Mouse (Mus musculus) megakaryocyte, embryonic 14.5 days (primary cell): ENCODE measurements around the gene Grin2a. TPM values are rescaled to one million over a fixed set of nuclear protein-coding genes. Genes with fewer than 3 reads are reported as not detected.

Source experiments
- H3K27me3 ChIP-seq: replicated peaks from 2 replicates; pipeline ENCODE3; 2012; ENCODE audit warnings: inconsistent platforms
- H3K36me3 ChIP-seq: replicated peaks from 2 replicates; pipeline ENCODE3; 2012; ENCODE audit warnings: low read length, inconsistent platforms, mixed read lengths
- H3K4me1 ChIP-seq: 2 replicates; pipeline ENCODE4 v1.6.1; 2012; ENCODE audit warnings: inconsistent platforms
- H3K4me3 ChIP-seq: replicated peaks from 2 replicates; pipeline ENCODE3; 2012; ENCODE audit warnings: moderate library complexity, mild to moderate bottlenecking, inconsistent platforms
- H3K9me3 ChIP-seq: 2 replicates; pipeline ENCODE4 v1.6.1; 2012; ENCODE audit warnings: inconsistent platforms
- FLI1 ChIP-seq: IDR thresholded peaks from 2 replicates; pipeline ENCODE4 v1.6.1; 2012; ENCODE audit warnings: low read length, inconsistent platforms, mixed read lengths
- GATA1 ChIP-seq: IDR thresholded peaks from 3 replicates; pipeline ENCODE4 v1.6.1; 2012; ENCODE audit warnings: mixed read lengths, low read length, inconsistent platforms, borderline replicate concordance
- polyA plus RNA-seq: library from polyadenylated mRNA; stranded (reverse); fragments of >175 nt; gene quantifications from 2 replicates; pipeline ENCODE4 v1.2.3, GENCODE M21; 2012; ENCODE audit warnings: low replicate concordance; ENCODE audit not compliant: insufficient read depth

Gene Grin2a
- polyA plus RNA-seq, 1 experiment = not detected

DNA sequence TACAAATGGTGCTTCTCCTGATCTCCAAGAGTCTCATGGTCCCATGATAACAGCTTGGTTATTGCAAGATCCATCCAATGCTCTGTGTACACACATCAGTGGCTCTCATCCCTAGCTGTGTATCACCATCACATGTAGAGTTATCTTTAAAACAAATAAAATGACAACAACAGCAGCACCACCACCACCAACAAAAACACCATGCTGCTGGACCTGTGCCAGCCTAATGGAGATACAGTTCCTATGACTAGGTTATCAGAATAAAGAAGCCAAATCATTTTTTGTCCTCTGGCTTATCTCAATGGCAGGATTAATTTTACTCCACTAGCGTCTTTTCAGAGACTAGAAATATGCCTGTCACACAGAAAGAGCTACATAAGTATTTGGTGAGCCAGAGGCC is 226.4 kb downstream of the Grin2a start:
- H3K9me3 ChIP-seq = peaks cover 14% of the 10 kb centered on the region
- TF ChIP-seq FLI1 (no peak), GATA1 (no peak)
- H3K27me3 ChIP-seq = no peaks in the 10 kb centered on the region
- no peaks in the 10 kb centered on the region for H3K4me1 ChIP-seq
- H3K36me3 ChIP-seq = no peaks in the 10 kb centered on the region
- H3K4me3 ChIP-seq = no peak overlapping the region

DNA sequence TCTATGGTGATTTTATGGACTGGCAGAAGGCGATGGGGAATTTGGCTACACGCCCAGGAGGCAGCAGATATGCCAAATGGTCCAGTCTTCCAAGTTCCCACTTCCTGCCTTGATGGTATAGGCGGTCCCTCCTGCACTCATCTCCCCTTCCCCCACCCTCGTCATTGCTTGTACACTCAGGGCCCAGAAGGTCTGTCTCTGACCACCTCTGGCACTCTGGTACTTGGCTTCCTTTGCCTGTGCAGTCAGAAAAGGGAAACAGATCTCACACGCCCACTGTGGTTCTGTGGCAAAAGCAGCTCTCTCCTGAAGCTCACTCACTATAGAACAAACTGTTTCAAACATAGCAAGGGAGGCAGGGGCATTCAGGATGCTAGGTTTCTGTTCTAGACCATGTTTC is 227.0 kb downstream of the Grin2a start:
- Histone ChIP-seq H3K36me3 (no peaks in the 10 kb centered on the region), H3K4me1 (no peaks in the 10 kb centered on the region), H3K4me3 (no peak overlapping the region), H3K27me3 (no peaks in the 10 kb centered on the region), H3K9me3 (peaks cover 15% of the 10 kb centered on the region)
- no peak for TF ChIP-seq FLI1
- no peak for TF ChIP-seq GATA1

DNA sequence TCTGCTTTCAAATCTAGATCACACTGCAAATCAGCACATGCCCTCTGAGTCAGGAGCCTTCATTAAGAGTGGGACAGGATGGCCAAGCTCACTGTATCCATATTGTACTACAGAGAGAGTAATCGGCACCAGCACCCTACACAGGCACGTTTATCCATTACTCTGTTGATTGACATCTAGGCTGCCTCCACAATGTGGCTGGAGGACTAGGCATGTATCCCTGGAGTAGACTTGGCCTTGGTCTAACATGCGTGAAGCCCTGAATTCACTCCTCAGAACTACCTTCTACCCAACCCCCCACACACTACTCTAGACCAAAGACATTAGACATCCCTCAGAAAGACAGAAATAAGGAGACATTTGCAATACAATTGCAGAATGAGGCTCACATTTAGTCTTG is 227.4 kb downstream of the Grin2a start:
- no peaks in the 10 kb centered on the region for H3K27me3 ChIP-seq
- no peak for TF ChIP-seq GATA1

DNA sequence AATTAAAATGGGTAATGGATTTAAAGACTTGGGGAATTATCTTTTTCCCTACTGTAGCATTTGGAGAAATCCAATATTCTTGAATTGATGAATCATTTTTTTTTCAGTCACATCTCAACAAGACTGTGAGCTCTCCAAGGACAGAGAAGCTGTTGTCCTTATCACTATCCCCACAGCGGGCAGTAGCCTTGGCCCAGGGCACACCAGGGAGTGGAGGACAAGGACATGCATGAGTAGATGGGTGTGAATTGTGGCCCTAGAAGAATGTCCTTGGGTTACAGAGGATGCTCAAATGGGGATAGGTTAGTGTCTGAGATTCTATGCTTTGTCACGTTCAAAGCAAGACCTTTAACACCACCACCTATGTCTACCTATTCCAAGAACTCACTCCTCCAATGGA is 231.3 kb downstream of the Grin2a start:
- Histone ChIP-seq H3K9me3 (peaks cover 30% of the 10 kb centered on the region), H3K4me3 (no peak overlapping the region), H3K27me3 (no peaks in the 10 kb centered on the region), H3K4me1 (no peaks in the 10 kb centered on the region), H3K36me3 (no peaks in the 10 kb centered on the region)
- no peak for TF ChIP-seq GATA1
- no peak for TF ChIP-seq FLI1

More for the DNA sequence above, 227.4 kb downstream of the Grin2a start:
- Histone ChIP-seq H3K4me3 (peak overlapping the region; percentile 29), H3K4me1 (no peaks in the 10 kb centered on the region), H3K36me3 (no peaks in the 10 kb centered on the region), H3K9me3 (peaks cover 16% of the 10 kb centered on the region)

DNA sequence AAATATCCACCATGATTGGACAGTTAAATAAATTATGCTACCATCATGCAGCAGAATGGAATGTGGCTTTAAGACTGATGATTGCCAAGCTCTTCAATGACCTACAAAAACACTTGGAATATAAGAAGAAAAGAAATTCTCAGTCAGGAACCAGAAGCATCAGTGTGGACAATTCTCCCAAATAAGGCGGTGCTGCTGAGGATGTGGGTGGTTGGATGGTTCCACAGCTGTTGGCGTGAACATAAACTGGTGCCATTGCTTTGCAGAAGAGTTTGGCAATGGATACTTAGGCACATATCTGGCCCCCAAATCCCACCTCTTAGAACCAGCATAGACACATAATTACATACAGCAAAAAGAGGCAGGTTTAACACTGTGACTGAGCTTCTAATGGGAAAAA is 235.0 kb downstream of the Grin2a start:
- no peaks in the 10 kb centered on the region for H3K4me1 ChIP-seq
- TF ChIP-seq FLI1 (no peak), GATA1 (no peak)
- H3K4me3 ChIP-seq = no peak overlapping the region
- H3K36me3 ChIP-seq = no peaks in the 10 kb centered on the region
- peaks cover 49% of the 10 kb centered on the region for H3K9me3 ChIP-seq
- H3K27me3 ChIP-seq = no peaks in the 10 kb centered on the region

DNA sequence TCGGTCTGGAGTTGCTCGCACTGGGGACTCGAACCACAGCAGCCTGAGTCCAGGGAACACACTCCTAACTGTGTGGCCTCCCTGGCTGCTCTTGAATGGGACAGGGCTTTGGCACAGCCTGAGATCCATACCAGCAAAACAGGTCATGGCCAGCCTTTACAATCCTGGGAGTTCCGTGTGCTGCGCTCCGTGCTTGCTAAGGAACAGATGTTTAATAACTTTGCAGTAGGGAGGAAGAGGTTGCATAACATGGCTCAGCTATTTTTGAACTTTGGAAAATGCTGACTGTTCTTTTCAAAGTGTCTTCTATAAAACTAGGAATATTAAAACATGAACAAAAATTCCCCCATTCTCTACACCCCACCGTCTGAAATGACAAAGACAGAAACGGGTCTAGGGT is 238.5 kb downstream of the Grin2a start:
- TF ChIP-seq GATA1 = no peak
- no peak for TF ChIP-seq FLI1
- H3K4me1 ChIP-seq = no peaks in the 10 kb centered on the region

DNA sequence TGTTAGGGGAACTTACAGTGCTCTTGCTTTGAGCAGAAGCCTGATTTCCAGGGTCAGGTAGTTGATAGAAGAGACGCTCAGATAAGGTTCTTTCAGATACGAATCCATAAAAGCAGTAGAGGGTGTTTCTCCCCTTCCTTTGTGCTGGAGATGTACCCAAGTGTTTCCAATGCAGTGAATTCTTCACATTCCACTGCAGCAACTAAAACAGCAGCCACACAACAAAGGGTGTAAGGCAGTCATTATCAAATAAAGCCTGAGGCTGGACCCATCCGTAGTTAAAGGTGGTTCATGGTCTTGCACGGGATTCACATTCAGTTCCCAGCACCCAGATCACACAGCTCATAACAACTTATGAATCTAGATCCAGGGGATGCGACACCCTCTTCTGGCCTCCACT is 241.3 kb downstream of the Grin2a start:
- H3K36me3 ChIP-seq = no peaks in the 10 kb centered on the region
- no peak for TF ChIP-seq FLI1
- TF ChIP-seq GATA1 = no peak

More for the DNA sequence above, 238.5 kb downstream of the Grin2a start:
- H3K27me3 ChIP-seq = no peaks in the 10 kb centered on the region
- H3K36me3 ChIP-seq = no peaks in the 10 kb centered on the region
- H3K9me3 ChIP-seq = peaks cover 60% of the 10 kb centered on the region
- H3K4me3 ChIP-seq = no peak overlapping the region

DNA sequence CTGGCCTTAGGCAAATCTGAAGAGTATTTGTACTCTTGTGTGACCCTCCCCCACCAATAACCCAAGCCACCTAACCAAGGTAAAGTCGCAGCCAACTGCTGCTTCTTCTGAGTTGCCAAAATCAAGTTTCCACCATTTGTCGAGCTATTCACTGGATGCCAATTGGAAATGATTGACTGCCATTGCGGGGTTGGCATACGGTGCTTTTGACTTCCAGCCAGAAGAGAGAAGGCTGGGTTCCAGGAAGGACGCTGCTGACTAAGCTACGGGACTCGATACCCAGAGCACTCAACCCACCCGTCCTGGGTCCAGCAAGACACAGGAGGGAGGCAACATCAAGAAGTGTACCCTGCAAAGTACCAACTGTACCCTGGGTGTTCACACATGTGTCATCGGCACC is 242.3 kb downstream of the Grin2a start:
- TF ChIP-seq FLI1 = no peak
- TF ChIP-seq GATA1 = no peak
- no peaks in the 10 kb centered on the region for H3K27me3 ChIP-seq

More for the DNA sequence above, 241.3 kb downstream of the Grin2a start:
- peaks cover 60% of the 10 kb centered on the region for H3K9me3 ChIP-seq
- H3K27me3 ChIP-seq = no peaks in the 10 kb centered on the region
- no peaks in the 10 kb centered on the region for H3K4me1 ChIP-seq
- no peak overlapping the region for H3K4me3 ChIP-seq

DNA sequence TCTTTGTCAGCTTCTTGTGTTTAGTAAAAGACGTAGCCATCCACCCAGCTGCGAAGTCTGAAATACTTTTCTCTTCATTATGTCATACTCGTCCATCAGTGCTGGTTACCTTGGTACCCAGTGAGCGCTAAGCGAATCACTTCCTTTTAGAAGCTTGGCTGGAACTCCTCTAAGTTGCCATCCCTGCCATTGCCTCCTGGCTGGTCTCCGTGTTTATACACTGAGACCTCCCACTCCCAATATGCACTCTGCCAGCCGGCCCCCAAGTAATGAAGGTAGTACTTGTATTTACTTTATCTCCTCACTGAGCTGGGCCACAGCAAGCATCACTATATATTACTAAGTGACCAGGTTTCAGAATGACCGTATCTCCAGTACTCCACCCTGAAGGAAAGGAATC is 242.8 kb downstream of the Grin2a start:
- no peak for TF ChIP-seq GATA1
- TF ChIP-seq FLI1 = no peak
- no peak overlapping the region for H3K4me3 ChIP-seq
- H3K9me3 ChIP-seq = peaks cover 68% of the 10 kb centered on the region
- H3K4me1 ChIP-seq = no peaks in the 10 kb centered on the region
- H3K36me3 ChIP-seq = no peaks in the 10 kb centered on the region
- H3K27me3 ChIP-seq = no peaks in the 10 kb centered on the region

More for the DNA sequence above, 242.3 kb downstream of the Grin2a start:
- H3K36me3 ChIP-seq = no peaks in the 10 kb centered on the region
- no peaks in the 10 kb centered on the region for H3K4me1 ChIP-seq
- H3K4me3 ChIP-seq = no peak overlapping the region
- H3K9me3 ChIP-seq = peaks cover 65% of the 10 kb centered on the region

DNA sequence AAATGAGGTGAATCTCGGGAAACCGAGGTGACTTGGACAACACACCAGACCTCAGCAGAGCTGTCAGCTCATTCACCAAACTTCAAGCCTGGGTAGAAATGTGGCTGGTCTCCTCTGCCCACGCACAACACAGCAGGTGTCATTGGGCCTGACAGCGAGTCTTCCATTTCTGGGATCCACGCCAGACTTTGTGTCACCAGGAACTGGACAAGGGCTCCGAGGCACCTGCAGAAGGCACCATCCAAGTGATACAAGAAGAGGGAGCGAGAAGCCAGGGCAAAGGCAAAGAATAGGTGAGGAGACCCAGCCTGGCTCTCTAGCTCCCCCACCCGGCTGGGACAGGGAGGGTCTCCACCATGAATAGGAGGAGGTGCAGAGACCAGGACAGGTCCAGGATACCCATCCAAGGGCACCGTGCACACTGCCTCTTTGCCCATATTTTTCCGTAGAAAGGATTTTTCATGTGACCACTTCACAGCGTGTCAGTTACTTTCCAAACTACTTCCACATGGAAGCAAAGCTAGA is 244.3 kb downstream of the Grin2a start:
- H3K27me3 ChIP-seq = no peaks in the 10 kb centered on the region
- peaks cover 55% of the 10 kb centered on the region for H3K9me3 ChIP-seq
- no peaks in the 10 kb centered on the region for H3K36me3 ChIP-seq
- TF ChIP-seq GATA1 = no peak
- TF ChIP-seq FLI1 = no peak
- no peak overlapping the region for H3K4me3 ChIP-seq
- H3K4me1 ChIP-seq = no peaks in the 10 kb centered on the region

DNA sequence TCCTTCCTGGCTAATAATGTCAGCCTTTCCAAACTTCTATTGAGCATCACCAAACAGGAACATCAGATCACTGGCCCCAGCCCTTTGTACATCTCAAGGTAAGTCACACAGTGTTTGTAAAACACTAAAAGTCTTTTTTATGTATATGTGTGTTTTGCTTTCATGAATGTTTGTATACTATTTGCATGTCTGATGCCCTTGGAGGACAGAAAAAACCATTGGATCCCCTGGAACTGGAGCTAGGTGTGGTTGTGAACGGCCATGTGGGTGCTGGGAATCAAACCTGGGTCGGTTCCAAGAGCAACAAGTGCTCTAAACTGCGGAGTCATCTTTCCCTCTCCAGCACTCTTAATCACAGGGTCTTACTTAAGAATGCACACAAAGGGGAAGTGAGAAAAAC is 245.7 kb downstream of the Grin2a start:
- H3K4me3 ChIP-seq = no peak overlapping the region
- H3K4me1 ChIP-seq = no peaks in the 10 kb centered on the region
- no peaks in the 10 kb centered on the region for H3K27me3 ChIP-seq
- H3K9me3 ChIP-seq = peaks cover 48% of the 10 kb centered on the region
- TF ChIP-seq FLI1 = no peak
- TF ChIP-seq GATA1 = no peak
- no peaks in the 10 kb centered on the region for H3K36me3 ChIP-seq
